Mouse (Mus musculus): ENCODE results near the gene Lrig1.
"Not testable (repeated sequence)": the region's sequence is repeated elsewhere in the genome, so short reads cannot be mapped to it uniquely, and the experiment has no call there.

Lrig1 gene

DNA sequence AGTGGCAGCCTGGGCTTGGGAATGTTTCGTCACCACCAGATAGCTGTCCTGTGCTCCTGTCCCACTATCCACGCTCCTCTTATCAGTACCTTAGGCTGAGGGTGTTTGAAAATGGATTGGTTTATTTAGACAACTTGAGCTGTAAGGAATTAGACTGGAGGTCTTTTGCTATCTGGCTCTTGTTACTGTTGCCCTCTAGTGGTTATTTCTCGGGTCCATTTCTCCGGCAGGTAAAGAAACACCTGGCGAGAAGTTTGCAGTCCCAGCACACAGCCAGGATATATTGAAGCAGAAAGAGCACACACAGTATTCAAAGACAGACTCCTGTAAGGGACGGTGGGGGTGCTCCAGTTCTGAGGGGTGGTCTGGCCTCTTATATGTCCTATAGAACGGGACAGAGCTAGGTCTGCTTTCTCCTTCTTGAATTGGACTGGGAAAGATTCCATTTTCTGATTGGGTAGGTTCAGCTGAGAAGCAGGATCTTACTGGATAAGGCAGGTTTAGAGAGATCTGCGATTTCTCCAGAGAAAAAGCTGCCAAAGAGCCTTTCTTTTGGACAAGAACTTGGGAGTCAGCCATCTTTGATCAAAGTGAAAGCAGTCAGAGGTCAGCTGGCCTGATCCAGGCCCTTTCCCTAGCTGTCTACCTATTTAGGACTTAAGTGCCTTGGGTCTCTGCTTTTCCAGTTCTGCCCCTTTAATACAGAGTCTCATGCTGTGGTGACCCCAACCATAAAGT lies 136.6 kb downstream of the Lrig1 start:
- no peak for DNase-seq

DNA sequence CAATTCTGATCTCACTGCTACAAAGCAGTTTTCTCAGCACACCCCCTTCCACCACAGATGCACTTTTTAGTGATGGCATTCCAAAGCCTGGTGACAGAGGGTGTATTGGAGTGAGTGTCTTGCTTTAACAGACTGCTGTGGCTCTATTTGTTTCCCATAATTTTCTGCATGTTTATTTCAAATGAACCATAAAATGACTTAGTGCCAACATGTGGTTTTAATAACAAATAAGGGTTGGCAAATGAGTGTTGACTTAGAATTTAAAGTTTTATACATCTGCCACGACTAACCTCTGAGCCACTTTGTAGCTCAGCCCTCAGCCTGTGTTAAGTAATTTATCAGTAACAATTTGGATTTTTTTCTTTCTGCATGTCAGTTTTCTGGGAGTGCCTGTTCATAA lies 138.6 kb downstream of the Lrig1 start:
- no peak for DNase-seq

DNA sequence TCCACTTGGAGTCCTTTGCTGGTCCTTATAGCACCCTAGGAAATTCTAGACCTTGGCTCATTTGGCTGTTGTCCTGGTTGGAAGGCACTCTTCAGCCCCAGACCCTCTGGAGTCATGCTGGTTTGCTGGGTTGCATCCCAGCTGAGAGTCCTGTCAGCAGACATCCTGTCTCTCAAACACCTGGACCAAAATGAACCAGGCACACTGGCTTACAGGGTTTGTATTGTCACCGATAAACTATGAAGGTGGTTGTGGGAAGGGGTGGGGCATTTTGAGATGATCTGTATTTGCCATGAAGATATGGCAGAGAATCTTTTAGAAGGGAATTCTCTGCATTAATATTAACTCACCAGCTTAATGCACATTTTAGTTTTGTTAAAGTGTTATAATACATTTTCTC lies 139.1 kb downstream of the Lrig1 start:
- no peak for DNase-seq

DNA sequence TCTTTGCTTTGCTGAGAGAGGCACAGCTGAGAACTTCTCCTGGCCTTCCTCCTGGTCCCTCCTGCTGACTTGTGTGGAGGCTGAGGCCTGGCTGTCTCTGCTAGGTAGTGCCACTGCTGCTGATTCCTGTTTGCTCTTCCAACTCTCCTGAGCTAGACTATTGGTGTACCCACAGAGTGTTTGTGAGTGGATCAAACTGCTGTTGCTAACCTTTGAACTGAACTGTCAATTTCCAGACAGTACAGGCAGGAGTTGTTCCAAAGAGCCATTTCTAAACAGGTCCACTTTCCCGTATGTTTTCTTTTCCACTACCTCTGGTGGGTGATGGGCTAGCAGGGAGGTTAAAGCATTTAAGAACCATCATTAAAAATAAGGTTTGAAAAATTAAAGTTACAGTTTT lies 141.4 kb downstream of the Lrig1 start:
- DNase-seq: not testable (repeated sequence)

All from cerebellum, adult 9-11 months (tissue).